Mouse (Mus musculus) stomach, postnatal 0 days (tissue): ENCODE measurements around the gene Dhrs3.
A peak's percentile ranks its signal among the peaks of the same experiment; 100 is the strongest.

Experiments used
- CTCF ChIP-seq: IDR thresholded peaks from 2 replicates; pipeline ENCODE4 v1.5.1; 2016; ENCODE audit warnings: antibody characterized with exemption, low read depth, mild to moderate bottlenecking, moderate library complexity
- EP300 ChIP-seq: optimal IDR thresholded peaks from 2 replicates; pipeline ENCODE3; 2016; ENCODE audit warnings: antibody characterized with exemption

DNA sequence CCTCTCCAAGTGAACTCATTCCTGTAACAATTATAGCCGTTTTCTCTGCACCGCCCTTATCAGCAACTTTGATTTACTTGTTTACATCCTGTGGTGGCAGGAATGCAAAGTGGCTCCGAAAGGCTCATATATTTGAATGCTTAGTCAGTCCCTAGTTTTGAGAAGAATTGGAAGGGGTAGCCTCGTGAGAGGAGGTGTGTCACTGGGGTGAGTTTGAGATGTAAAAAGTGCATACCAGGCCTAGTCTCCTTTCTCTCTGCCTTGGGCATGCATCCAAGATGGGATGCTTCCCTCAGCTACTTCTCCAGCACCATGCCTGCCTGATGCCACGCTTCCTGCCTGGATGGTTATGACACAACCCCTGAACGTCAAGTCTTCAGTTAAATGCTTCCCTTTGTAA lies 76.4 kb downstream of the Dhrs3 start:
- TF ChIP-seq CTCF: 0 out of 2 replicates have a peak, but pooled peaks have one; percentile 1
- TF ChIP-seq EP300: no peak
